Mouse (Mus musculus) olfactory bulb, adult 2 months (tissue): ENCODE measurements around the gene Rexo1. TPM values are rescaled to one million over a fixed set of nuclear protein-coding genes. Genes with fewer than 3 reads are reported as not detected.
A peak's percentile ranks its signal among the peaks of the same experiment; 100 is the strongest.

Source experiments
- H3K27ac ChIP-seq: fragments of 200-500 bp; 2 replicates; pipeline ENCODE4 v1.5.1; 2012; ENCODE audit warnings: low read depth, low read length; ENCODE audit not compliant: insufficient read depth
- H3K4me1 ChIP-seq: fragments of 200-500 bp; 2 replicates; pipeline ENCODE4 v1.6.1; 2012; ENCODE audit warnings: low read length; ENCODE audit not compliant: control insufficient read depth, insufficient read depth
- H3K4me3 ChIP-seq: fragments of 200-500 bp; 2 replicates; pipeline ENCODE4 v1.5.1; 2012; ENCODE audit warnings: mild to moderate bottlenecking, low read depth, low read length, moderate library complexity; ENCODE audit not compliant: insufficient read depth
- CTCF ChIP-seq: fragments of 200-500 bp; IDR thresholded peaks from 2 replicates; pipeline ENCODE4 v1.5.1; 2012; ENCODE audit warnings: low read depth, mild to moderate bottlenecking, low read length, moderate library complexity; ENCODE audit not compliant: insufficient read depth
- POLR2A ChIP-seq: fragments of 200-500 bp; IDR thresholded peaks from 2 replicates; pipeline ENCODE4 v1.6.1; 2012; ENCODE audit warnings: mild to moderate bottlenecking, low read depth, low read length, moderate library complexity; ENCODE audit not compliant: insufficient read depth
- WGBS: fragments of 180-500 bp; shearing (Covaris S2); methylation state at CpG from one replicate; pipeline ENCODE4 v1.1.7; 2018; 5-methylcytosine and 5-hydroxymethylcytosine counted together
- polyA plus RNA-seq: library from polyadenylated mRNA; stranded (reverse); fragments of >200 nt; gene quantifications from 2 replicates; pipeline ENCODE4 v1.2.4, GENCODE M21; 2012; ENCODE audit warnings: low replicate concordance; ENCODE audit not compliant: missing spikeins, insufficient read depth, insufficient read length

Rexo1 gene
- polyA plus RNA-seq, 1 experiment = not detected

DNA sequence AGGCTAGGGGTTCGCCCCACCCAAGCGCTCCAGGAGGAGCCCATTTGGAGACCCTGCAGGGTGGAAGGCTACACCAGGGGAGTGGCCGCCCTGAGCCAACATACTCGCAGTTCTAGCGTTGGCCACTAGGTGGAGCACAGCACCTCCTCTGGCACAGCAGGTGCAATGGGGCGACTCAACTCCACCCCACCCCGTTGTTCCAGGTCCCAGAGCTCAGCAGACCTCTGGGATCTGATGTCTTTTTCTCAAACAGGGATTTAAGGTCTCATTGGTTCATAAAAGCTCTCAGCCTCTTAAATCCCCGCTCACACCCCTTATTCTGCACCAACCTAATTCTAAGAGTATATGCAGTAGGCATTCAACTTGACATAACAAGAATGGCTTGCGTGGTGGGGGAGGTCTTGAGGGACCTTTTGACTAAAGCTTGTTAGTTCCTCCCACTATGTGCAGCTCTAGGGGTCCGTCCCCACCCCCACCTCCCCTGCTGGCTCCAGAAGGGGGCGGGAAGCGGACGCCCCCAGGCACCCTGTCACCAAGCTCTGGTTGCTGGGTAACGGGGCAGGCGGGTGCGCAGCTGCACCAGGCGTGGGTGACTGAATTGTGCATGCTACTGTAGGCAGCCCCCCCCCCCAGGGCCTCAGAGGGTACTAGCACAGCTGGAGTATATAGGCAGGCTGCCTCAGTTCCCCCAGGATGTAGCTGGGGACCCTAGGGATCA is 5.2 kb upstream of the Rexo1 start:
- peak overlapping the region; percentile 94 for H3K27ac ChIP-seq
- WGBS = 6% methylated on average over 17 of the region's 17 CpGs
- no peak overlapping the region for H3K4me3 ChIP-seq
- TF ChIP-seq POLR2A = no peak
- peak; percentile 88; the same call in 1 of the 2 replicates for TF ChIP-seq CTCF
- H3K4me1 ChIP-seq = peaks cover 58% of the 10 kb centered on the region

DNA sequence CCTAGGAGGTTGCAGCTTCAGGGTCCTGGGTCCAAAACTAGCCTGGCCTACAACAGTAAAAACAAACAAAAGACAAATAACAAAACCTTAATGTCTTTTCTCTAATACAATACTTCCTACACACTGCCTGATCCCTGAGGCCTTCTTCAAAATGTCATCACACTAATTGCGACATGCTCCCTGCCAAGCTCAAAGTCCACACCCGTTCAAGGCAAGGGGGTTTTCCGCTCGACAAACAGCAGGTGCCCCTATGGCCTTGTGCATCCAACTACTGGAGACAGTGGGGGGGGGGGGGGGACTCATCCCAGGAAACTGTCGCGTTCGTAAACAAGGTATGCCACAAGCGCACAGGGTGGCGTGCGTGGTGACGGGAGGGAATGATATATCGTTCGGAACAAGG is 739 bp downstream of the Rexo1 start:
- 2% methylated on average over 13 of the region's 13 CpGs for WGBS
- no peak overlapping the region for H3K27ac ChIP-seq

GRCm38 (mm10) chr10:80559431-80559830 is 1.9 kb downstream of the Rexo1 start:
- Histone ChIP-seq H3K4me1 (peaks cover 36% of the 10 kb centered on the region), H3K27ac (no peak overlapping the region), H3K4me3 (no peak overlapping the region)
- TF ChIP-seq CTCF (no peak), POLR2A (no peak)
- WGBS = 81% methylated on average over 7 of the region's 7 CpGs

More for the DNA sequence above, 739 bp downstream of the Rexo1 start:
- TF ChIP-seq POLR2A (no peak), CTCF (no peak)
- peaks cover 37% of the 10 kb centered on the region for H3K4me1 ChIP-seq
- peak overlapping the region; percentile 85 for H3K4me3 ChIP-seq

- H3K4me1 ChIP-seq = peaks cover 43% of the 10 kb centered on the region
- no peak overlapping the region for H3K4me3 ChIP-seq
- peak; percentile 73; the same call in 1 of the 2 replicates for TF ChIP-seq CTCF
- no peak for TF ChIP-seq POLR2A
- WGBS = 23% methylated on average over 5 of the region's 5 CpGs
- no peak overlapping the region for H3K27ac ChIP-seq
Measured at GRCm38 (mm10) chr10:80557346-80557965, 3.9 kb downstream of the Rexo1 start.

DNA sequence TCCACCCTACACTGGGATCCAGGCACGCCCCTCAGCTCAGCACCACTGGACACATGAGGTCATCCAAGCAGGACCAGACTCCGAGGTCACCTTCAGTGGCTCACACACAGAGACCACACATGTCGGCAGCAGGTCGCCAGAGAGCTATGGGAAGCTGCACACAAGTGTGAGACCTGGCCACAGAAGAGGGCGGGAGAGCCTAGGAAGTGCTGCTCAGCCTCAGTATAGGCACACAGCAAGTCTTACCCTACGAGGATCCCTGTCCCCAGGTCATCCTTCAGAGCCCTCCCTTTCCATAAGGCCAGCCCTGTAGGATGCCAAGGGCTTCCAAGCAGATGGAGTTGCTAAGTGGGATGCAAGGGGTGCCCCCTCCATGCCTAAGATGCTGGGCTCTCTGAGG is 7.4 kb downstream of the Rexo1 start:
- no peak for TF ChIP-seq CTCF
- no peak for TF ChIP-seq POLR2A
- Histone ChIP-seq H3K4me1 (peaks cover 33% of the 10 kb centered on the region), H3K4me3 (no peak overlapping the region), H3K27ac (no peak overlapping the region)
- 92% methylated on average over 6 of the region's 6 CpGs for WGBS

- TF ChIP-seq POLR2A (no peak), CTCF (no peak)
Measured at GRCm38 (mm10) chr10:80553575-80553974, 7.8 kb downstream of the Rexo1 start.

GRCm38 (mm10) chr10:80552364-80552763 is 9.0 kb downstream of the Rexo1 start:
- H3K4me3 ChIP-seq = no peak overlapping the region
- WGBS = 65% methylated on average over 9 of the region's 9 CpGs
- no peak overlapping the region for H3K27ac ChIP-seq
- no peak for TF ChIP-seq POLR2A
- no peak for TF ChIP-seq CTCF
- peaks cover 19% of the 10 kb centered on the region for H3K4me1 ChIP-seq

More at GRCm38 (mm10) chr10:80553575-80553974, 7.8 kb downstream of the Rexo1 start:
- H3K27ac ChIP-seq = no peak overlapping the region
- no peak overlapping the region for H3K4me3 ChIP-seq
- 91% methylated on average over 8 of the region's 8 CpGs for WGBS
- peaks cover 30% of the 10 kb centered on the region for H3K4me1 ChIP-seq

GRCm38 (mm10) chr10:80549279-80549678 is 12.1 kb downstream of the Rexo1 start:
- WGBS = 83% methylated on average over 21 of the region's 21 CpGs
- Histone ChIP-seq H3K4me3 (no peak overlapping the region), H3K27ac (no peak overlapping the region), H3K4me1 (peaks cover 8% of the 10 kb centered on the region; the same call in 1 of the 2 replicates)
- no peak for TF ChIP-seq POLR2A
- no peak for TF ChIP-seq CTCF

GRCm38 (mm10) chr10:80548428-80549006 is 12.8 kb downstream of the Rexo1 start:
- WGBS = 74% methylated on average over 10 of the region's 10 CpGs
- peak; percentile 80 for TF ChIP-seq CTCF
- no peak for TF ChIP-seq POLR2A
- H3K27ac ChIP-seq = no peak overlapping the region
- H3K4me1 ChIP-seq = peaks cover 3% of the 10 kb centered on the region; the same call in 1 of the 2 replicates
- no peak overlapping the region for H3K4me3 ChIP-seq
